Mouse (Mus musculus): Measurements from ENCODE around the gene Snx32. TPM values are rescaled to one million over a fixed set of nuclear protein-coding genes. Genes with fewer than 3 reads are reported as not detected.
A peak's percentile ranks its signal among the peaks of the same experiment; 100 is the strongest.

Gene Snx32
- polyA plus RNA-seq, 1 experiment from 2014 or later: 81.1 TPM

- H3K4me3 ChIP-seq: peak within 1 kb of the TSS; percentile 58
- ATAC-seq (ENCODE audit: low FRiP score): peak; percentile 58
- WGBS: 3% methylated on average over 22 of the region's 22 CpGs
Observed at GRCm38 (mm10) chr19:5473720-5474119, 36.6 kb downstream of the Snx32 start, which contains the start of gene Efemp2. Gene Efemp2, plus strand, starts transcription at chr19:5473954.

GRCm38 (mm10) chr19:5472857-5473256 is 37.5 kb downstream of the Snx32 start:
- Histone ChIP-seq H3K9ac (no peak overlapping the region), H3K4me3 (no peak overlapping the region), H3K4me1 (replicated peaks) (peaks cover 28% of the 10 kb centered on the region), H3K4me2 (no peak overlapping the region), H3K27ac (no peak overlapping the region), H3K36me3 (peaks cover 11% of the 10 kb centered on the region), H3K9me3 (no peaks in the 10 kb centered on the region), H3K27me3 (no peaks in the 10 kb centered on the region)
- ATAC-seq (ENCODE audit: low FRiP score): no peak
- WGBS: 79% methylated on average over 3 of the region's 3 CpGs

More at GRCm38 (mm10) chr19:5473720-5474119, 36.6 kb downstream of the Snx32 start, which contains the start of gene Efemp2:
- Histone ChIP-seq H3K9ac (peak within 1 kb of the TSS; percentile 86), H3K36me3 (peaks cover 11% of the 10 kb centered on the region), H3K27me3 (no peaks in the 10 kb centered on the region), H3K9me3 (no peaks in the 10 kb centered on the region), H3K27ac (peak within 1 kb of the TSS; percentile 69), H3K4me1 (replicated peaks) (peaks cover 28% of the 10 kb centered on the region), H3K4me2 (peak within 1 kb of the TSS; percentile 95)

- H3K4me2 ChIP-seq: no peak overlapping the region
- no peak overlapping the region for H3K9ac ChIP-seq
- H3K27me3 ChIP-seq: no peaks in the 10 kb centered on the region
- peaks cover 28% of the 10 kb centered on the region for H3K4me1 ChIP-seq (replicated peaks)
- H3K27ac ChIP-seq: no peak overlapping the region
- whole genome bisulfite sequencing: 50% methylated on average over 5 of the region's 5 CpGs
- H3K4me3 ChIP-seq: no peak overlapping the region
- ATAC-seq (ENCODE audit: low FRiP score): no peak
- H3K9me3 ChIP-seq: no peaks in the 10 kb centered on the region
- peaks cover 16% of the 10 kb centered on the region for H3K36me3 ChIP-seq
Observed at GRCm38 (mm10) chr19:5471846-5472245, 38.5 kb downstream of the Snx32 start.

GRCm38 (mm10) chr19:5468374-5468773 is 42.0 kb downstream of the Snx32 start, which contains the start of gene Ctsw:
Gene Ctsw, minus strand, starts transcription at chr19:5468507.
- no peak within 1 kb of the TSS for H3K4me3 ChIP-seq
- no peaks in the 10 kb centered on the region for H3K9me3 ChIP-seq
- no peak within 1 kb of the TSS for H3K4me2 ChIP-seq
- H3K27me3 ChIP-seq: no peaks in the 10 kb centered on the region
- 70% methylated on average over 5 of the region's 5 CpGs for WGBS
- peaks cover 51% of the 10 kb centered on the region for H3K36me3 ChIP-seq
- no peak within 1 kb of the TSS; the same call in 1 of the 2 replicates for H3K9ac ChIP-seq
- no peak within 1 kb of the TSS for H3K27ac ChIP-seq
- ATAC-seq (ENCODE audit: low FRiP score): no peak
- peaks cover 23% of the 10 kb centered on the region for H3K4me1 ChIP-seq (replicated peaks)

- H3K4me2 ChIP-seq: no peak overlapping the region
- H3K27me3 ChIP-seq: no peaks in the 10 kb centered on the region
- no peak overlapping the region for H3K9ac ChIP-seq
- H3K4me1 ChIP-seq (replicated peaks): peaks cover 26% of the 10 kb centered on the region
- H3K4me3 ChIP-seq: no peak overlapping the region
- 93% methylated on average over 6 of the region's 6 CpGs for WGBS
- no peaks in the 10 kb centered on the region for H3K9me3 ChIP-seq
- peaks cover 64% of the 10 kb centered on the region for H3K36me3 ChIP-seq
- no peak for ATAC-seq (ENCODE audit: low FRiP score)
- H3K27ac ChIP-seq: no peak overlapping the region
Observed at GRCm38 (mm10) chr19:5466916-5467500, 43.3 kb downstream of the Snx32 start.

GRCm38 (mm10) chr19:5465037-5465436 is 45.3 kb downstream of the Snx32 start:
- no peaks in the 10 kb centered on the region for H3K9me3 ChIP-seq
- H3K36me3 ChIP-seq: peaks cover 64% of the 10 kb centered on the region
- no peak overlapping the region for H3K4me3 ChIP-seq
- H3K27ac ChIP-seq: no peak overlapping the region
- peak overlapping the region; percentile 76; the same call in 1 of the 2 replicates for H3K9ac ChIP-seq
- ATAC-seq (ENCODE audit: low FRiP score): no peak
- WGBS: 95% methylated on average over 8 of the region's 8 CpGs
- no peak overlapping the region; the same call in 1 of the 2 replicates for H3K4me2 ChIP-seq
- peaks cover 36% of the 10 kb centered on the region for H3K4me1 ChIP-seq (replicated peaks)
- no peaks in the 10 kb centered on the region for H3K27me3 ChIP-seq

GRCm38 (mm10) chr19:5463791-5464562 is 46.4 kb downstream of the Snx32 start:
- Histone ChIP-seq H3K4me1 (replicated peaks) (peaks cover 40% of the 10 kb centered on the region), H3K4me3 (peak overlapping the region; percentile 37), H3K36me3 (peaks cover 64% of the 10 kb centered on the region), H3K9ac (peak overlapping the region; percentile 76), H3K4me2 (peak overlapping the region; percentile 60), H3K27ac (peak overlapping the region; percentile 74), H3K27me3 (peaks cover 5% of the 10 kb centered on the region), H3K9me3 (no peaks in the 10 kb centered on the region)
- ATAC-seq (ENCODE audit: low FRiP score): peak; percentile 43
- WGBS: 38% methylated on average over 15 of the region's 15 CpGs

- Histone ChIP-seq H3K4me3 (no peak overlapping the region; the same call in 1 of the 2 replicates), H3K4me2 (no peak overlapping the region), H3K27me3 (peaks cover 11% of the 10 kb centered on the region), H3K4me1 (replicated peaks) (peaks cover 41% of the 10 kb centered on the region), H3K9me3 (no peaks in the 10 kb centered on the region), H3K27ac (no peak overlapping the region; the same call in 1 of the 2 replicates), H3K9ac (no peak overlapping the region), H3K36me3 (peaks cover 61% of the 10 kb centered on the region)
- ATAC-seq (ENCODE audit: low FRiP score): no peak
- WGBS: 89% methylated on average over 9 of the region's 9 CpGs
Observed at GRCm38 (mm10) chr19:5463212-5463611, 47.1 kb downstream of the Snx32 start.

GRCm38 (mm10) chr19:5461411-5461810 is 48.9 kb downstream of the Snx32 start:
- Histone ChIP-seq H3K4me1 (replicated peaks) (peaks cover 50% of the 10 kb centered on the region), H3K36me3 (peaks cover 43% of the 10 kb centered on the region), H3K4me3 (peak overlapping the region; percentile 75), H3K27me3 (peaks cover 11% of the 10 kb centered on the region), H3K9me3 (no peaks in the 10 kb centered on the region), H3K4me2 (peak overlapping the region; percentile 95), H3K27ac (no peak overlapping the region), H3K9ac (peak overlapping the region; percentile 84)
- no peak for ATAC-seq (ENCODE audit: low FRiP score)
- 87% methylated on average over 6 of the region's 6 CpGs for WGBS

- H3K9ac ChIP-seq: peak within 1 kb of the TSS; percentile 84
- 0% methylated on average over 32 of the region's 32 CpGs for WGBS
- H3K36me3 ChIP-seq: peaks cover 34% of the 10 kb centered on the region
- no peaks in the 10 kb centered on the region for H3K9me3 ChIP-seq
- H3K4me2 ChIP-seq: peak within 1 kb of the TSS; percentile 95
- H3K4me3 ChIP-seq: peak within 1 kb of the TSS; percentile 75
- H3K4me1 ChIP-seq (replicated peaks): peaks cover 60% of the 10 kb centered on the region
- ATAC-seq (ENCODE audit: low FRiP score): peak; percentile 52
- peaks cover 11% of the 10 kb centered on the region for H3K27me3 ChIP-seq
- peak within 1 kb of the TSS; percentile 84 for H3K27ac ChIP-seq
Observed at GRCm38 (mm10) chr19:5460465-5460911, 49.9 kb downstream of the Snx32 start, which contains the start of gene Fibp. Gene Fibp, plus strand, starts transcription at chr19:5460615.

GRCm38 (mm10) chr19:5459896-5460295 is 50.4 kb downstream of the Snx32 start:
- Histone ChIP-seq H3K9ac (peak overlapping the region; percentile 84), H3K27ac (peak overlapping the region; percentile 84), H3K27me3 (peaks cover 11% of the 10 kb centered on the region), H3K36me3 (peaks cover 28% of the 10 kb centered on the region), H3K9me3 (no peaks in the 10 kb centered on the region), H3K4me3 (peak overlapping the region; percentile 75), H3K4me1 (replicated peaks) (peaks cover 62% of the 10 kb centered on the region), H3K4me2 (peak overlapping the region; percentile 95)
- ATAC-seq (ENCODE audit: low FRiP score): no peak
- WGBS: 26% methylated on average over 3 of the region's 3 CpGs

GRCm38 (mm10) chr19:5459019-5459418 is 51.3 kb downstream of the Snx32 start:
- no peak for ATAC-seq (ENCODE audit: low FRiP score)
- Histone ChIP-seq H3K27me3 (peaks cover 11% of the 10 kb centered on the region), H3K9ac (no peak overlapping the region), H3K36me3 (peaks cover 25% of the 10 kb centered on the region), H3K4me1 (replicated peaks) (peaks cover 61% of the 10 kb centered on the region), H3K27ac (no peak overlapping the region), H3K9me3 (no peaks in the 10 kb centered on the region), H3K4me3 (no peak overlapping the region), H3K4me2 (no peak overlapping the region)
- WGBS: 70% methylated on average over 7 of the region's 7 CpGs
